Mouse (Mus musculus) kidney, embryonic 16.5 days (tissue): Measurements from ENCODE around the gene F2r. TPM values are rescaled to one million over a fixed set of nuclear protein-coding genes. Genes with fewer than 3 reads are reported as not detected.

Experiments used
- ATAC-seq: fragments of 200-750 bp; cut with Nextera tagmentation; 2 replicates; pipeline ENCODE4 v1.8.0; 2017; ENCODE audit warnings: moderate TSS enrichment; ENCODE audit not compliant: low FRiP score, low TSS enrichment
- H3K27ac ChIP-seq: fragments of 300-500 bp; sonication (generic); 2 replicates; pipeline ENCODE4 v1.5.1; 2014; ENCODE audit warnings: low read length
- H3K27me3 ChIP-seq: fragments of 300-500 bp; sonication (generic); 2 replicates; pipeline ENCODE4 v1.6.1; 2014; ENCODE audit warnings: low read length, control low read depth, mixed read lengths; ENCODE audit not compliant: insufficient read depth
- H3K36me3 ChIP-seq: fragments of 300-500 bp; sonication (generic); 2 replicates; pipeline ENCODE4 v1.6.1; 2014; ENCODE audit warnings: low read length, control low read depth, mixed read lengths; ENCODE audit not compliant: insufficient read depth
- H3K4me1 ChIP-seq: fragments of 300-500 bp; sonication (generic); 2 replicates; pipeline ENCODE4 v1.6.1; 2014; ENCODE audit warnings: low read length, control low read depth, mixed read lengths; ENCODE audit not compliant: insufficient read depth
- H3K4me2 ChIP-seq: fragments of 300-500 bp; sonication (generic); replicated peaks from 2 replicates; pipeline ENCODE4 v1.6.1; 2014; ENCODE audit warnings: low read depth, low read length
- H3K4me3 ChIP-seq: fragments of 300-500 bp; sonication (generic); 2 replicates; pipeline ENCODE4 v1.5.1; 2014; ENCODE audit warnings: mild to moderate bottlenecking, low read length
- H3K9ac ChIP-seq: fragments of 300-500 bp; sonication (generic); replicated peaks from 2 replicates; pipeline ENCODE4 v1.6.1; 2014; ENCODE audit warnings: low read length
- H3K9me3 ChIP-seq: fragments of 300-500 bp; sonication (generic); 2 replicates; pipeline ENCODE4 v1.6.1; 2016; ENCODE audit warnings: low read length, control low read depth
- WGBS: fragments of 180-500 bp; shearing (Covaris S2); extraction: QIAGEN DNeasy Blood & Tissue Kit; methylation state at CpG from one replicate; pipeline ENCODE4 v1.1.7; 2014; 5-methylcytosine and 5-hydroxymethylcytosine counted together
- polyA plus RNA-seq: library from polyadenylated mRNA; unstranded; fragments of >200 nt; fragmentation: Nextera tagmentation; extraction: Ambion mirVana; gene quantifications from 2 replicates; pipeline ENCODE4 v1.2.1, GENCODE M21; 2015

Gene F2r
- polyA plus RNA-seq, result 142 TPM in 2 replicates

DNA sequence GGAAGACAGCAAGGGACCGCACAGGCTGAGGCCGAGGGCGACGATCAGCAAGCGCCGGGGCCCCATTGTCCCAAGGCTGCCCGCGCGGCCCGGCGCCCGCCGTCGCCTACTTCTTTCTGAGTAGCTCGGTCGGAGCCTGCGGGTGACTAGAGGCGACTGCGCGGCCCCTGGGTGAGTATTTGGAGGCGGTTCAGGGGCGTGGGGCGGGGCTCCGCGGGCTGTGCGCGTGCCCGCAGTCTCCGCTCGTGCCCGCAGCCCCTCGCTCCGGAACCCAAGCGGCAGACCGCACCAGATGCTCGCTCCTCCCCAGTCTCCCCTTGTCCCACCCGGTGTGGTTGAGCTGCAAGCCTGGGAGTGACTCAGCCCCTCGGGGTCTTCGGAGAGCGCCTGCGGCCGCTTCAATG, at the start of gene F2r:
TSS of gene F2r (minus strand) at position 179 of the 404 bp plus-strand sequence.
- H3K27ac ChIP-seq, result peak within 1 kb of the TSS; percentile 85
- peak; percentile 94 for ATAC-seq
- peaks cover 30% of the 10 kb centered on the region for H3K4me1 ChIP-seq
- peak within 1 kb of the TSS; percentile 87 for H3K4me2 ChIP-seq
- peak within 1 kb of the TSS; percentile 90 for H3K4me3 ChIP-seq
- no peaks in the 10 kb centered on the region for H3K27me3 ChIP-seq
- H3K9ac ChIP-seq, result peak within 1 kb of the TSS; percentile 94
- no peaks in the 10 kb centered on the region for H3K9me3 ChIP-seq
- H3K36me3 ChIP-seq, result no peaks in the 10 kb centered on the region
- under 1% methylated on average over 33 of the region's 42 CpGs for WGBS

DNA sequence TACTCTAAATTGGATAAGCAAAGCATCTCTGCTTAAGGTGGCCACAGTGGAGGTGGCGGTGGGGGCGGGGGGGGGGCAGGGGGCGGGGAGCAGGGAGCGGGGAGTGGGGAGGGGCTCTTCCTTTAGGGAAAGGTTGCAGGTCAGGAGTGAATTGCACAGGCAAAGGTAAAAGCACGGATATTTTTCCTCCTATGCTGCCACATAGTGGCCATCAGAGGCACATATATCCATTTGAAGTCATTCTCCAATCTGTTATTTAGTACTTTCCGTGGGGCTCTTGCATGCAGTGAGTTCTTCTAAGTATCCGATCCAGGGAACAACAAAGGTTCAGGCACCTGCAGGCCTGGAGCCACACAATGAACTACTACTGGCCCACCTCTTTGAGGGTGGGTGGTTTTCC, 49.0 kb upstream of the F2r start:
- Histone ChIP-seq H3K4me3 (no peak overlapping the region), H3K9me3 (no peaks in the 10 kb centered on the region; the same call in 1 of the 2 replicates), H3K4me2 (no peak overlapping the region), H3K9ac (no peak overlapping the region), H3K27me3 (no peaks in the 10 kb centered on the region), H3K36me3 (peaks cover 6% of the 10 kb centered on the region; the same call in 1 of the 2 replicates), H3K4me1 (no peaks in the 10 kb centered on the region), H3K27ac (no peak overlapping the region)
- ATAC-seq, result 0 out of 2 replicates have a peak, but pooled peaks have one; percentile 4
- 9% methylated on average over 7 of the region's 7 CpGs for WGBS

DNA sequence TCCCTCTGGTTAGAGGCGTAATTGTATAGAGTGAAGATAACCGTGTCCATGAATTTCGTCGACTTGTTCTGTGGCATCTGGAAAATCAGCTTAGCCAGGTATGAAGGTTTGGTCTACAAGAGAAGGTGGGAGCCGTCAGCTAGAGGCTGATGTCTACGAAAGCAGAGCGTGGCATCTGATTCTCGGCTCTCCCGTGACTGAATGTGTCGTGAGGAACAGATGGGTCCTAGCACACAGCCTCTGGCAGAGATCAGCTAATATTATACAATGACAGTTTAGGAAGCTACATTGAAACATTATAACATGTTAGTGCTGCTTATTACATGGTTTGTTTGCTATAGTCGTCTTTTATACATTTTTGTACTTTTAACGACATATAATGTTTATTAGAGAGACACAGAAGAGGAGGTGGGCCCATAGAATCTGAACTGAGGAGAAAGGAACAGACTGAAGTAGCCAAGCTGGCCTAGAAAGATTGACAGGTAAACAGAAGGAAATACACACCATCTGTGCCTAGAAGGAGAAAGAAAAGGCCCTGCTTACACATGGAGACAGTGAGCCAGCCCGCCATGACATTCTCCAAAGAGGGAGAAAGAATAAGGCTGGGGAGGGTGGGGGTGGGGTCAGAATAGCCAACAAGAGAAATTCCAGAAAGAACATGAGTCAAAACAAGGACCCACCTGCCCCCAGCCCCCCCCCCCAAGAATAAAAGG, 47.5 kb upstream of the F2r start:
- H3K4me1 ChIP-seq, result no peaks in the 10 kb centered on the region
- WGBS, result 85% methylated on average over 13 of the region's 13 CpGs
- H3K4me3 ChIP-seq, result no peak overlapping the region
- no peak overlapping the region for H3K27ac ChIP-seq
- H3K36me3 ChIP-seq, result peaks cover 6% of the 10 kb centered on the region; the same call in 1 of the 2 replicates
- H3K27me3 ChIP-seq, result no peaks in the 10 kb centered on the region
- H3K9me3 ChIP-seq, result no peaks in the 10 kb centered on the region; the same call in 1 of the 2 replicates
- H3K4me2 ChIP-seq, result no peak overlapping the region
- ATAC-seq, result no peak
- no peak overlapping the region for H3K9ac ChIP-seq

DNA sequence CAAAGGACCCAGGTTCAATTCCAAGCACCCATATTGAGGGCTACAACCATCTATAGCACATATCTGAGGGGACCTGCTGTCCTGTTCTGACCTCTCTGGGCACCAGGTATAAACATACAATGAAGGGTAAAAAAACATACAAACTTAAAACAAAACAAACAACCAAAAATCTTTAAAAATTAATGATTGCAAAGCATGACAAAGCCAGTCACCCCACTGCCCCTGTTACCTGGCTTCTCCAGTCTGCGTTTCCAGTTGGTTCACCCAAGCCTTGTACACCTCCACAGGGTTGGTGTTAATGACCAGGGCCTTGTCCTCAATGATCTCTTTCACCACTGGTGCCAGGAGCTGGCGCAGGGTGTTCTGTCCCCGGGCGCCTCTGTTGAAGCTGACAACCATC, 45.5 kb upstream of the F2r start:
- Histone ChIP-seq H3K36me3 (peaks cover 6% of the 10 kb centered on the region; the same call in 1 of the 2 replicates), H3K9ac (no peak overlapping the region), H3K9me3 (no peaks in the 10 kb centered on the region; the same call in 1 of the 2 replicates), H3K4me2 (no peak overlapping the region), H3K27ac (no peak overlapping the region), H3K4me3 (no peak overlapping the region), H3K27me3 (no peaks in the 10 kb centered on the region), H3K4me1 (no peaks in the 10 kb centered on the region)
- no peak for ATAC-seq
- WGBS, result 93% methylated on average over 4 of the region's 4 CpGs

DNA sequence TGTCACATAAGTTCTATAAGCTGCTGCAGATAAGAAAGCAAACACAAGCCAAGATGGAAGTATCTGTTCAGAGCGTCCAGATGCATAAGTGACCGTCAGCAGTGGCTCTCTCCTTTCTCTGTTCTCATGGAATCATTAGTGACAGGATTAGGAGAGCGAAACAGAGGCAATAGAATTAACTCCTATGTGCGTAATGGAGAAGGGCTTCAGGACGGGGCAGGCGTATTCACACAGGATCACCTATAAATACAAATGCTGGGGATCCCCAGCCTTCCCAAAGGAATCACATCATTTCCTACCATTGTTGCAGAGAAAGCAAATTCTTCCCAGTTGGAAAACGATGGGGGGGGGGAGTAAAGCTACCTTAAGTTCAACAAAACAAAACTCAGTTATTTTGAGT, 41.1 kb upstream of the F2r start:
- no peaks in the 10 kb centered on the region for H3K27me3 ChIP-seq
- 66% methylated on average over 7 of the region's 7 CpGs for WGBS
- no peak overlapping the region for H3K9ac ChIP-seq
- peaks cover 3% of the 10 kb centered on the region; the same call in 1 of the 2 replicates for H3K36me3 ChIP-seq
- peak overlapping the region; percentile 73 for H3K27ac ChIP-seq
- no peak for ATAC-seq
- no peak overlapping the region for H3K4me2 ChIP-seq
- H3K9me3 ChIP-seq, result no peaks in the 10 kb centered on the region; the same call in 1 of the 2 replicates
- peaks cover 18% of the 10 kb centered on the region for H3K4me1 ChIP-seq
- H3K4me3 ChIP-seq, result no peak overlapping the region

DNA sequence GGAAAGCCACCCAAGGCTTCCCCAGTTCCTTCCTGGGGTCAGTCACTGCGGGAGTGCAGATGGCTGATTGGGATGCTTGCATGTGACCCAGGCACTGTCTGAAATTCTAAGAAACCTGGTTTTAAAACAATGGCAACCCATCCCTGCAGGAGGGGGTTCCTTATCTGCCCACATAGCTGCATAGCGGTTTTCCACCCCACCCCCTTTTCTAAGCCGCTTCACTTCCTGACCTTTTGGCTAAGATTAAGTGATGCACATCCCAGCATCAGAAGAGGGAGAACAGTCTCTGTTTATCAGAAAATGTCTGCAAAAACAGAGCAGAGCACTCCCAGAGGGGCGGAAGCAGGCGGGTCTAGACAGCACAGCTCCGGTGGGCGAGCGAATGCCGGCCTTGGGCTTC, 38.9 kb upstream of the F2r start:
- H3K9ac ChIP-seq, result no peak overlapping the region
- H3K4me3 ChIP-seq, result no peak overlapping the region
- no peak for ATAC-seq
- no peaks in the 10 kb centered on the region for H3K36me3 ChIP-seq
- 0 out of 2 replicates have a peak overlapping the region, but pooled peaks have one; percentile 39 for H3K27ac ChIP-seq
- 66% methylated on average over 9 of the region's 9 CpGs for WGBS
- no peaks in the 10 kb centered on the region for H3K9me3 ChIP-seq
- no peak overlapping the region for H3K4me2 ChIP-seq
- H3K4me1 ChIP-seq, result peaks cover 22% of the 10 kb centered on the region
- no peaks in the 10 kb centered on the region for H3K27me3 ChIP-seq

DNA sequence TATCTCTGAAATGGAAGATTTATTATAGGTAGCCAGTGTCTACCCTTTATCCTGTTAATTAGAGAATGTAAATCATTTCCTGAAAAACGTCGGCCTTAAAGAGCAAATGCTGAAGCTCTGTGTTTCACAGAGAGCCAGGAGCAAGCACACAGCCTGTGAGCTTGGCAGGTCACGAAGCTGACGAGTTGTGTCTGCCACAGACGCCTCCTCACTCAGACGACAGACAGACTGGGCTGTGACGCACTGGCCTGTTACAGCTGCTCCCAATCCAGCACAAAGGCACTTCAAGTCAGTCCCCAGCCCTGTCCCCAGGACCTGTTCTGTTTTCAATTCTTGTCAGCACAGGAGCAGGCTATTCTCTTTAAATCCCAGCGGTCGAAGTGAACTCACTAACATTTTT, 37.0 kb upstream of the F2r start:
- Histone ChIP-seq H3K4me2 (peak overlapping the region; percentile 2; the same call in 1 of the 2 replicates), H3K9me3 (0 out of 2 replicates have a peak, but pooled peaks cover 3% of the 10 kb centered on the region), H3K9ac (no peak overlapping the region), H3K27me3 (no peaks in the 10 kb centered on the region), H3K36me3 (no peaks in the 10 kb centered on the region), H3K4me1 (peaks cover 22% of the 10 kb centered on the region), H3K27ac (peak overlapping the region; percentile 44; the same call in 1 of the 2 replicates), H3K4me3 (no peak overlapping the region)
- 13% methylated on average over 9 of the region's 9 CpGs for WGBS
- peak; percentile 97 for ATAC-seq

DNA sequence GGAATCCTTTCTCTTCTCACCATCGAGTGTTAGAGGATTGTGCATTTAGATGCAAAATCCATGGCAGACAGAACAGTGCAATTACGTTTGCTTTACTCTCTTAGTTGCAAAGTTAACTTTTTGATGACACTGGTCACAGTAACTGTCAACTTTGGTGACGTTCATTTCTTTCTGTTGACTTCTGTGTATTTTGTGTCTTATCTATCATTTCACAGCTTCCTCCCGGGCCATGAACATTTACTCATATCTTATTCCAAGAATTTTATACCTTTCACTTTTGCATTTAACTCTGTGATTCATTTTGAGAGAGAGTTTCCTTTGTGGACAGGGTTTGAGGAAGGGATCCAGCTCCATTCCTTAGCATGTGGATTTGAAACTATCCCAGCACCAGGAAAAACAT, 35.4 kb upstream of the F2r start:
- no peaks in the 10 kb centered on the region for H3K36me3 ChIP-seq
- H3K27me3 ChIP-seq, result no peaks in the 10 kb centered on the region
- 0 out of 2 replicates have a peak, but pooled peaks cover 3% of the 10 kb centered on the region for H3K9me3 ChIP-seq
- WGBS, result 61% methylated on average over 4 of the region's 4 CpGs
- no peak overlapping the region for H3K9ac ChIP-seq
- H3K4me1 ChIP-seq, result peaks cover 22% of the 10 kb centered on the region
- H3K4me3 ChIP-seq, result no peak overlapping the region
- H3K4me2 ChIP-seq, result no peak overlapping the region
- no peak for ATAC-seq
- no peak overlapping the region for H3K27ac ChIP-seq

DNA sequence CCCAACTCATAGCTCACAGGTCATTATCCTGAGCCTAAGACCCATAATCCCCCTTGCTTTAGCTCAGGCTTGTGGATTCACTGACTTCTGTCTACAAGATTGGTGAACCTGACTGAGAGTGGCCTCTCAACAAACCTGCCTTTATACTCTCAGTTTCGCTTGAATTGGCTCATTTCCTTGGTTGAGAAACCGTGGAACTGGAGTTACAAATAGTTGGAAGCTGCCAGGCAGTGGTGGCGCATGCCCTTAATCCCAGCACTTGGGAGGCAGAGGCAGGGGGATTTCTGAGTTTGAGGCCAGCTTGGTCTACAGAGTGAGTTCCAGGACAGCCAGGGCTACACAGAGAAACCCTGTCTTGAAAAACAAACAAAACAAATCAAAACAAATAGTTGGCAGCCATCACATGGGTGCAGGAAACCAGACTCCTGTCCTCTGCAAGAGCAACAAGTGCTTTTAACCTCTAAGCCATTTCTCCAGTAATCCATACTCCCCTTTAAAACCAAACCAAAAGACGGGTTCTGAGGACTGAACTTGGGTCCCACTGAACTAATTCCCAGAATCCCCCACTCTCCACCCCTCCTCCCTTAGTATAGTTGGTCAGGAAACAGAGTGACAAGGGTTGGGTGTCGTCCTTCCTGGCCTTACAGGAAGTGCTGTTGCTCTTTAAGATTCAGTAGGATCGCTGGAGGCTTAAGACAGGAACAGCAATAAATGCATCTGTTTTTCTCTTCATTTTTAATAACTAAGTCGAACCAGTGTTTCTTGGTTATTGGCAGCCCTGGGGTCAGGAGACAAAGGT, 33.8 kb upstream of the F2r start:
- H3K27ac ChIP-seq, result no peak overlapping the region
- no peaks in the 10 kb centered on the region for H3K36me3 ChIP-seq
- 0 out of 2 replicates have a peak, but pooled peaks cover 3% of the 10 kb centered on the region for H3K9me3 ChIP-seq
- H3K9ac ChIP-seq, result no peak overlapping the region
- WGBS, result 69% methylated on average over 7 of the region's 7 CpGs
- peaks cover 19% of the 10 kb centered on the region for H3K4me1 ChIP-seq
- ATAC-seq, result no peak
- H3K4me3 ChIP-seq, result no peak overlapping the region
- H3K4me2 ChIP-seq, result no peak overlapping the region
- H3K27me3 ChIP-seq, result no peaks in the 10 kb centered on the region
